Mouse (Mus musculus) heart, adult 2 months (tissue): ENCODE data around the gene Stk17b. TPM values are rescaled to one million over a fixed set of nuclear protein-coding genes. Genes with fewer than 3 reads are reported as not detected.
A peak's percentile ranks its signal among the peaks of the same experiment; 100 is the strongest.

ENCODE experiments used
- DNase-seq, 2 experiments: peaks; one replicate each; pipeline ENCODE4 v3.0.0; 2021
- H3K27ac ChIP-seq: fragments of 200-600 bp; 2 replicates; pipeline ENCODE4 v1.8.1; 2022
- H3K27me3 ChIP-seq: fragments of 200-500 bp; 2 replicates; pipeline ENCODE4 v1.6.1; 2012; ENCODE audit warnings: mild to moderate bottlenecking, low read length, inconsistent platforms, mixed read lengths; ENCODE audit not compliant: control insufficient read depth, insufficient read depth
- H3K36me3 ChIP-seq: fragments of 200-500 bp; 2 replicates; pipeline ENCODE4 v1.6.1; 2012; ENCODE audit warnings: low read length, inconsistent platforms; ENCODE audit not compliant: control insufficient read depth, insufficient read depth
- H3K4me1 ChIP-seq: fragments of 200-500 bp; 2 replicates; pipeline ENCODE4 v1.6.1; 2011; ENCODE audit warnings: low read length; ENCODE audit not compliant: control insufficient read depth, insufficient read depth
- H3K4me3 ChIP-seq: fragments of 200-600 bp; 2 replicates; pipeline ENCODE4 v1.8.1; 2022
- H3K79me2 ChIP-seq: fragments of 200-500 bp; replicated peaks from 2 replicates; pipeline ENCODE4 v1.6.1; 2012; ENCODE audit warnings: mild to moderate bottlenecking, inconsistent platforms, low read length, moderate library complexity, mixed read lengths; ENCODE audit not compliant: control insufficient read depth, insufficient read depth
- H3K9ac ChIP-seq: fragments of 200-500 bp; 2 replicates; pipeline ENCODE4 v1.6.1; 2012; ENCODE audit warnings: low read depth, mild to moderate bottlenecking, control low read depth, inconsistent platforms, low read length, mixed read lengths
- CTCF ChIP-seq: fragments of 200-600 bp; IDR thresholded peaks from 2 replicates; pipeline ENCODE4 v1.8.1; 2022; ENCODE audit warnings: antibody characterized with exemption, mild to moderate bottlenecking, moderate library complexity
- EP300 ChIP-seq: fragments of 200-500 bp; IDR thresholded peaks from 2 replicates; pipeline ENCODE4 v1.6.1; 2011; ENCODE audit warnings: low read depth, low read length, control low read depth; ENCODE audit not compliant: insufficient read depth
- POLR2A ChIP-seq: fragments of 200-500 bp; IDR thresholded peaks from 2 replicates; pipeline ENCODE4 v1.6.1; 2011; ENCODE audit warnings: mild to moderate bottlenecking, low read depth, low read length, control low read depth; ENCODE audit not compliant: insufficient read depth
- WGBS: fragments of 180-500 bp; shearing (Covaris S2); methylation state at CpG from one replicate; pipeline ENCODE4 v1.1.7; 2018; 5-methylcytosine and 5-hydroxymethylcytosine counted together
- intact Hi-C: fragments of 180-260 bp; cut with DNase I; formaldehyde crosslinking; loops from one replicate; pipeline ENCODE4 v1.15.1; 2025
- long read RNA-seq: library from polyadenylated mRNA; stranded (forward); transcript quantifications from one replicate; pipeline ENCODE4 v2.0.0, GENCODE M21; 2021
- polyA plus RNA-seq: library from polyadenylated mRNA; depleted of rRNA; stranded (reverse); fragments of >200 nt; gene quantifications from 2 replicates; pipeline ENCODE4 v1.2.3, GENCODE M21; 2012; rRNA removed
- total RNA-seq, 2 experiments: library from RNA; stranded (reverse); gene quantifications; 2 replicates each; pipeline ENCODE4 v1.2.3; 2021

Stk17b gene
- total RNA-seq = 10 to 100 TPM; 12.5 to 13.5 TPM
- 3.5 and 4.5 TPM in 2 replicates for polyA plus RNA-seq
- long read RNA-seq, partial matches to known transcripts = 0 of 5 reads
- long read RNA-seq, other reads (novel, unspliced or antisense) = 4 of 5 reads

- peak within 1 kb of the TSS; percentile 94 for H3K27ac ChIP-seq
- intact Hi-C loops = loop anchor here (5.0 kb wide), 1 partner anchor 37 kb away; no protein-coding TSS in a partner anchor
- no peaks in the 10 kb centered on the region; the same call in 1 of the 2 replicates for H3K4me1 ChIP-seq
- H3K9ac ChIP-seq = peak within 1 kb of the TSS; percentile 95
- H3K4me3 ChIP-seq = peak within 1 kb of the TSS; percentile 78
- under 1% methylated on average over 80 of the region's 81 CpGs for WGBS
- TF ChIP-seq EP300 (0 out of 2 replicates have a peak, but pooled peaks have one; percentile 28), CTCF (no peak), POLR2A (peak; percentile 96)
- peaks cover 2% of the 10 kb centered on the region; the same call in 1 of the 2 replicates for H3K79me2 ChIP-seq
- no peaks in the 10 kb centered on the region for H3K27me3 ChIP-seq
- peak; percentile 90 to 95 for DNase-seq
- peaks cover 2% of the 10 kb centered on the region for H3K36me3 ChIP-seq
Measured at GRCm38 (mm10) chr1:53784721-53785418, at the start of gene Stk17b. TSS of gene Stk17b (minus strand) at chr1:53785224.

GRCm38 (mm10) chr1:53830286-53830685 lies 45.3 kb upstream of the Stk17b start:
- H3K4me3 ChIP-seq = no peak overlapping the region
- no peaks in the 10 kb centered on the region for H3K4me1 ChIP-seq
- intact Hi-C loops = no loop called here
- 0 out of 2 replicates have a peak, but pooled peaks cover 2% of the 10 kb centered on the region for H3K36me3 ChIP-seq
- no peaks in the 10 kb centered on the region for H3K79me2 ChIP-seq
- no peak overlapping the region for H3K27ac ChIP-seq
- TF ChIP-seq CTCF (no peak), POLR2A (no peak), EP300 (no peak)
- H3K9ac ChIP-seq = no peak overlapping the region
- H3K27me3 ChIP-seq = no peaks in the 10 kb centered on the region
- 92% methylated on average over 5 of the region's 5 CpGs for WGBS
- no peak for DNase-seq

- 88% methylated on average over 9 of the region's 9 CpGs for WGBS
- Histone ChIP-seq H3K27ac (no peak overlapping the region), H3K9ac (no peak overlapping the region), H3K36me3 (peaks cover 6% of the 10 kb centered on the region), H3K4me1 (0 out of 2 replicates have a peak, but pooled peaks cover under 1% of the 10 kb centered on the region), H3K4me3 (no peak overlapping the region), H3K27me3 (no peaks in the 10 kb centered on the region), H3K79me2 (no peaks in the 10 kb centered on the region)
- no peak for TF ChIP-seq EP300
- no peak for TF ChIP-seq CTCF
- no peak for TF ChIP-seq POLR2A
- intact Hi-C loops = no loop called here
- no peak for DNase-seq
Measured at GRCm38 (mm10) chr1:53829089-53829488, 44.1 kb upstream of the Stk17b start.

- Histone ChIP-seq H3K79me2 (no peaks in the 10 kb centered on the region), H3K36me3 (peaks cover 8% of the 10 kb centered on the region), H3K27ac (peak overlapping the region; percentile 57), H3K4me1 (peaks cover 3% of the 10 kb centered on the region; the same call in 1 of the 2 replicates), H3K27me3 (no peaks in the 10 kb centered on the region), H3K9ac (no peak overlapping the region), H3K4me3 (no peak overlapping the region)
- WGBS = 81% methylated on average over 9 of the region's 9 CpGs
- intact Hi-C loops = loop anchor here (5.0 kb wide), 1 partner anchor 37 kb away; the partner anchor contains the start of gene Stk17b
- DNase-seq = no peak
- no peak for TF ChIP-seq EP300
- TF ChIP-seq POLR2A = no peak
- TF ChIP-seq CTCF = no peak
Measured at GRCm38 (mm10) chr1:53824446-53825337, 39.7 kb upstream of the Stk17b start.

- peak; percentile 52 to 68 for DNase-seq
Measured at GRCm38 (mm10) chr1:53823687-53824445, 38.8 kb upstream of the Stk17b start.

More at GRCm38 (mm10) chr1:53823687-53824445, 38.8 kb upstream of the Stk17b start:
- peak overlapping the region; percentile 28; the same call in 1 of the 2 replicates for H3K4me3 ChIP-seq
- H3K27ac ChIP-seq = peak overlapping the region; percentile 57
- intact Hi-C loops = loop anchor here (5.0 kb wide), 1 partner anchor 37 kb away; the partner anchor contains the start of gene Stk17b
- peak overlapping the region; percentile 16; the same call in 1 of the 2 replicates for H3K9ac ChIP-seq
- peaks cover 8% of the 10 kb centered on the region for H3K36me3 ChIP-seq
- H3K79me2 ChIP-seq = no peaks in the 10 kb centered on the region
- H3K4me1 ChIP-seq = peaks cover 3% of the 10 kb centered on the region
- no peaks in the 10 kb centered on the region for H3K27me3 ChIP-seq
- WGBS = 22% methylated on average over 10 of the region's 10 CpGs
- TF ChIP-seq EP300 = no peak
- TF ChIP-seq POLR2A = no peak
- no peak for TF ChIP-seq CTCF
